Mouse (Mus musculus) NIH3T3 (cell line): Measurements from ENCODE around the gene Zfp652.
A peak's percentile ranks its signal among the peaks of the same experiment; 100 is the strongest.

ENCODE experiments used
- DNase-seq: peaks from one replicate; pipeline ENCODE4 v3.0.0-alpha.2; 2012; ENCODE audit warnings: low read depth

The Zfp652 gene

GRCm38 (mm10) chr11:95809603-95810002, 97.1 kb downstream of the Zfp652 start:
- DNase-seq, result no peak

DNA sequence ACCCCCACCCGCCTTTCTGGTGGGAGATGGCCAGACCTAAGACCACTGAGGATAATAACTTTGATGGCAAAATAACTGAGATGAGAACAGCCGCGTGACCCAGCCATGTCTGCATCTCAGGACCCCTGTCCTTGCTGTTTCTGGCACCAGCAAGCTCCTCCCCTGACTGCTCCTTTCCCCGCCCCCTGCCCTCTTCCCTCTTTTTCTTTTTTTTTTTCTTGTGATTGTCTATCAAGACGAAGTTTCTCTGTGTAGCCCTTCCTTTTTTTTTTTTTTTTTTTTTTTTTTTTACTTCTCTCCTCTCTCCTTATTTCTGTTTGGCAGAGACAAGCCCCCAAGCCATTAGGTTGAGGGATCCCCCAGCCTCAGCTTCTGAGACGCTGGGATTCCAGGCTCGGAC, 98.4 kb downstream of the Zfp652 start:
- no peak for DNase-seq

- no peak for DNase-seq
Measured at GRCm38 (mm10) chr11:95811741-95812140, 99.3 kb downstream of the Zfp652 start.

DNA sequence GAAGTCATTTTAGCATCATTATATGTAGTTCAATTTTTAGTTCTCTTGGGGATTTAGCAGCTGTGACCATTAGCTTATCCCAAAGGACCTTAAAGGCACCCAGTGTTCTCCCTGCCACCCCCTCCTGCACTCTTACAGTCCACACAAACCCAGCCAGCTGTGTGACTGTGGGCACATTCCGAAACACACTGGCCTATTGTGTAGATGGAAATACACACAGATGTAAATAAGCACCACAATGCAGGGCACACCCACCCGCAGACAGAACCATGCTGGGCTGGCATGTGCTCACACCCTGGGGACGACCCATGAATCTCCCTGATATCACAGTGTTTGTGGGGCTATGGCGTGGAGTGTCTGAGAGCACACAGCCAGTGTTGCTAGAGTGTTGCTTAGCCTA, 99.8 kb downstream of the Zfp652 start:
- no peak for DNase-seq

DNA sequence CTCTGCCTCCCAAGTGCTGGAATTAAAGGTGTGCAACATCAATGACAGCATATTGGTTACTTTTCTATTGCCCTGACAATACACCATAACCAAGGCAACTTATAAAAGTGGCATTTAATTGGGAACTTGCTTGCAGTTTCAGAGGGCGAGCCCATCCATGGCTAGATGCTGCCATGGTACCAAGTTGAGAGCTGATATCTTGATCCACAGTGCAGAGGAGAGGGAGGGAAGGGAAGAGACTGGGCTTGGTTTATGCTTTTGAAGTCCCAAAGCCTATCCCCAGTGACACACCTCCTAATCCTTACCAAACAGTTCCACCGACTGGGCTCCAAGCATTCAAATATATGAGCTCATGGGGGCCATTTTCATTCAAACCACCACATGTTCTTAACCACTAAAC, 101.6 kb downstream of the Zfp652 start:
- no peak for DNase-seq

DNA sequence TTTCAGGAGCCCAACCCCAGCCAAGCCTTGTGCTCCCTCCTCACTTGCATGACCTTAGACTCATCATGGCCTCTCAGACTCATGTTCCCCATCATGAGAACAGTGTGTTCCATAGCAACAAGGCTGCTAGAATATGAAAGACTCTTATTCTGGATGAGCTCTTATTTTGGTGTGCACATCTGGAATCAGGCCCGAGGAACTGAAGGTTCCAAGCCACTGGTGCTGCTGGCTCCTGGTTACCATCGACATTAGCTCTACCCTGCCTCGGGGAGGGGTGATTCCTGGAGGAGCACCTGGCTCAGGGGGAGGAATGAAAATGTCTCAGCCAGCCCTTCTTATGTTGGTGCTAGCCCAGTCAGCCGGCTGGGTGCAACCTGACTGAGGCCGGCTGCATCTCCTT, 102.4 kb downstream of the Zfp652 start:
- no peak for DNase-seq

GRCm38 (mm10) chr11:95815412-95815811, 102.9 kb downstream of the Zfp652 start:
- DNase-seq, result no peak

GRCm38 (mm10) chr11:95819138-95819537, 106.7 kb downstream of the Zfp652 start:
- DNase-seq, result no peak

DNA sequence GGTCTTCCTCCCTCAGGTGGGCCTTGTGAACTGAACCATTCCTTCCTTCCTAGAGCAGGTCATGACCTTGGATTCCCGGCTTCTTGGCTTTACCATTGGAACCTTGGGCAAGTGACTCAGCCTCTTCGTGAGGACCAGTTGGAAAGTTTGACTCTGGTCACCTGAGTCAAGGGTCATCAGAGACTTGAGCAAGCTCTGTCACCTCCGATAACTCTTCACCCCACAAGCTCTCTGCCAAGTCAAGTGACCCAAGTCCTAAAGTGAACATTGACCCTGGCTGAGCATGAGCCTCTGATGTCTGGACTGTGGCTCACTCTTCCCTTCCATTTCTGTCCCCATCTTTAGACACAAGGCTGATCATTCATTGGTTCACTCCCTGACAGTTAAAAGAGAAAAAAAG, 109.0 kb downstream of the Zfp652 start:
- no peak for DNase-seq

DNA sequence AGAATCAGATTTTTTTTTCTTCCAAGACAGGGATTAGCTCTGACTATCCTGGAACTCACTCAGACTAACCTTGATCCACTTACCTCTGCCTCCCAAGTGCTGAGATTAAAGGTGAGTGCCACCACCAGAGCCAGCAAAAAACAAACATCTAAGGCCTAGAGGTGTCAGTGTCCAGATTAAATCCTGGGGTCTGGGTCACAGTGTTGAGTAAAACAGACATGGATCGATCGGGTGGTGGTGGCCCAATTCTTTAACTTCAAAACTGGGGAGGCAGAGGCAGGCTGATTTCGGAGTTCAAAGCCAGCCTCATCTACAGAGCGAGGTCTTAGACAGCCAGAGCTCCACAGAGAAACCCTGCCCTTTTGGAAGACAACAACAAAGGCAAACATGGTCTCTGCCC, 110.0 kb downstream of the Zfp652 start:
- DNase-seq, result no peak

- DNase-seq, result peak; percentile 94
Measured at GRCm38 (mm10) chr11:95824071-95824876, 111.8 kb downstream of the Zfp652 start, which contains the start of gene Phospho1. TSS of gene Phospho1 (plus strand) at chr11:95824499.

- DNase-seq, result no peak
Measured at GRCm38 (mm10) chr11:95824877-95825243, 112.4 kb downstream of the Zfp652 start.

- DNase-seq, result no peak
Measured at GRCm38 (mm10) chr11:95825625-95826024, 113.2 kb downstream of the Zfp652 start.

- no peak for DNase-seq
Measured at GRCm38 (mm10) chr11:95826317-95827167, 114.1 kb downstream of the Zfp652 start.

DNA sequence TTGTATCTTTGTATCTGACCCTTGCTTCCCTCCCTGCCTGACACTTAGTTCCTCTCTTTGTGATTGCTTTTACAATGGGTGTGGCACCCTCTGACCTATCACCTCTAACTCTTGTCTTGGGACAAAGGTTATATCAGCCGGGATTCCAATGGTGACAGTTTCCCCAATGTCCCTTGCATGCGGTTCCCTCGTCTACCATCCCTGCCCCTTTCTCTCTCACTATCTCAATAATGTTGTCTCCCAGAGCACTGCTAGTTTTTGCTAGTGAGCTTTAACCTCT, 114.6 kb downstream of the Zfp652 start:
- no peak for DNase-seq

- DNase-seq, result peak; percentile 85
Measured at GRCm38 (mm10) chr11:95827464-95828085, 115.1 kb downstream of the Zfp652 start.

GRCm38 (mm10) chr11:95828181-95828964, 115.9 kb downstream of the Zfp652 start:
- no peak for DNase-seq

DNA sequence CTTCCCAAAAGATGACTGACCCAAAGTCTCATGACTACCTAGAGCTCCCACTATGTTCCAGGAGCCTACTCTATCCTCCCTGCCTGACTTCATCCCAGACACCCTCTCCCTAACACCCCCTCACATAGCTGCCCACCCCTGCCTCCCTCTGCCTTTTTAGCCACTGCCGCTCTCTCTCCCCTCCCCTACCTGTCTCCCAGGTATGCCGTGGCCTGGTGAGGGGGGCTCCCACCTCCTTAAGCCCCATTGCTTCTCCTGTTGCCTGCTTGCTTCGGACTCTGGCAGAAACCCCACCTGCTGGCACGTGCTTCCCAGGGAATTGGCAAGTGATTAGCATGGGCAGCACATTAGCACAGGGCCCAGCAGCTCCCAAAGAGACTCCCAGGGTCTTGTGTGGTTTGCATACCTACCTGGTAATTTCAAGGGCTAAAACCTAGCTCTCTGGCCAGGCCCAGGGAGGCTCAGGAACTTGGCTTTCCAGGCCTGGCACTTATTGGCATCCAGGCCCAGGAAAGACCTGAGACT, 117.1 kb downstream of the Zfp652 start:
- no peak for DNase-seq

DNA sequence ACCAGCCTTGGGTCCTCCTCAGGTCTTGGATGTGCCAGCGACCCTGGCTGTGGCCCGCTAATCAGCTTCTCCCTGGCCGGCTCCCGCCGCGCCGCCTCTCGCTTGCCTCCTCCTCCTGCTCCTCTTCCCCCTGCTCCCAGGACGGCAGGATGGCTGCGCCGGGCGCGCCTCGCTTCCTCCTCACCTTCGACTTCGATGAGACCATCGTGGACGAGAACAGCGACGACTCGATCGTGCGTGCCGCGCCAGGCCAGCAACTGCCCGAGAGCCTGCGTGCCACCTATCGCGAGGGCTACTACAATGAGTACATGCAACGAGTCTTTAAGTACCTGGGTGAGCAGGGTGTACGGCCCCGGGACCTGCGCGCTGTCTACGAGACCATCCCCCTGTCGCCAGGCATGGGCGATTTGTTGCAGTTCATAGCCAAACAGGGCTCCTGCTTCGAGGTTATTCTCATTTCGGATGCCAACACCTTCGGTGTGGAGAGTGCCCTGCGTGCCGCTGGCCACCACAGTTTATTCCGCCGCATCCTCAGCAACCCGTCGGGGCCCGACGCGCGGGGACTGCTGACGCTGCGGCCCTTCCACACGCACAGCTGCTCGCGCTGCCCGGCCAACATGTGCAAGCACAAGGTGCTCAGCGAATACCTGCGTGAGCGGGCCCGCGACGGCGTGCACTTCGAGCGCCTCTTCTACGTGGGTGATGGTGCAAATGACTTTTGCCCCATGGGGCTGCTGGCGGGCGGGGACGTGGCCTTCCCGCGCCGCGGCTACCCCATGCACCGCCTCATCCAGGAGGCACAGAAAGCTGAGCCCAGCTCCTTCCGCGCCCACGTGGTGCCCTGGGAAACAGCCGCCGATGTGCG, 118.2 kb downstream of the Zfp652 start:
- DNase-seq, result no peak

DNA sequence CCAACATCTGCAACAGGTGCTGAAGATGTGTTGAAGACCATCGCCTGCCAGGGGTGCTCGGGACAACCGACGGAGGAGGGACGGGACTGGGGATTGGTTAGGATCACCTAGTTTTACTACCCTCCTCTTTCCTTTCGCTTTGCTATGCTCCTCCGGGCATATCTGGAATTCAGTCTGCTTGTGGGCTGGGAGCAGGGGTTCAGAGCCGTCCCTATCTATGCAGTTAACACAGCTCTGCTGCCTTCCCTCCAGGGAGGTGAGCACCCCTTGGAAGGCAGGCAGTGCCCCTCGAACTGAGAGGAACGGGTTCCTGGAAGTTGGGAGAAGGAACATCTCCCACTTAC, 118.8 kb downstream of the Zfp652 start:
- DNase-seq, result no peak

DNA sequence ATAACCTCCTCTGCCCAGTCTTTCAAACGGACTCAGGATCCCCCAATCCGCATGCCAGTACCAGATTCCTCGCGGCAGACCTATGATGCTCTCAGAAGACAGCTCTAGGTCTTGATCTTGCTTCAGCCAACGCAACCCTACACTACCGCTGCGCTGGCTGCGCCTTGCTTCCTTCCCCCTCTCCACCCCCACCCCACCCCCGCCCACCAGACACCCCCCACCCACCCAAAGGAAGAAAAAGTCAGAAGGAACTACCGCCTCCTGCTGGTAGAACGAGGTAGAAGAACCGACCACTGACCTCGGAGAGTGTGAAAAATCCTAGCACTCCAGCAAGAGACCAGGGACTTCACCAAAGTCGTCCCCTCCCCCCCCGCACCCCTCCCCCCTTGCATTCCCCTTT, 119.2 kb downstream of the Zfp652 start:
- DNase-seq, result no peak
